Mouse (Mus musculus) T-cell, adult 66 days (primary cell): ENCODE measurements around the gene Lkaaear1. TPM values are rescaled to one million over a fixed set of nuclear protein-coding genes. Genes with fewer than 3 reads are reported as not detected.

Experiments used
- total RNA-seq, 2 experiments: library from RNA; stranded (reverse); gene quantifications; 3 replicates in 1 of 2; 4 replicates in 1 of 2; pipeline ENCODE4 v1.2.4; 2023

The Lkaaear1 gene
- total RNA-seq, result not detected

GRCm38 (mm10) chr2:181698241-181698640, at the start of gene Lkaaear1:
Gene Lkaaear1, minus strand, starts transcription at chr2:181698442.

DNA sequence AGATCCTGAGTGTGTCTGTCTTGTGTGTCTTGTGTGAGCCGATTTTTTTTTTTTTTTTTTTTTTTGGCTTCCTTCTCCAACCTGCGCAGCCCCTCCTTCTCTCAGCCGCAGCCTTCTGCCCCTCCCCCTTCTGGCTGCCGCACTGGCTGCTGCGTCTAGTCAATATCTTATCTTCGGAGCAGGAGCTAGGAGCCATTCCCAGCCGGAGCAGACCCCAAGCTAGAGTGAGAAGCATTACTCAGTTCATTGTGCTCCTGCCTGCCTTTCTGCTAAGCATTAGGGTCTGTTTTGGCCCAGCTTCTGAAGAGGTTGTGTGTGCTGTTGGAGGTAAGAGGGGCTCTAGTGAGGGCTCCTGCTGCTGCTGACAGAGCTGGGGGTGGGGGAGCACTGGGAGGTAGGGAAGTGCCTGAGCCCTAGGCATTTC, 16.7 kb upstream of the Lkaaear1 start, which contains the start of gene Oprl1:
Oprl1 (plus strand) TSS at position 114 of the 424 bp plus-strand sequence.

DNA sequence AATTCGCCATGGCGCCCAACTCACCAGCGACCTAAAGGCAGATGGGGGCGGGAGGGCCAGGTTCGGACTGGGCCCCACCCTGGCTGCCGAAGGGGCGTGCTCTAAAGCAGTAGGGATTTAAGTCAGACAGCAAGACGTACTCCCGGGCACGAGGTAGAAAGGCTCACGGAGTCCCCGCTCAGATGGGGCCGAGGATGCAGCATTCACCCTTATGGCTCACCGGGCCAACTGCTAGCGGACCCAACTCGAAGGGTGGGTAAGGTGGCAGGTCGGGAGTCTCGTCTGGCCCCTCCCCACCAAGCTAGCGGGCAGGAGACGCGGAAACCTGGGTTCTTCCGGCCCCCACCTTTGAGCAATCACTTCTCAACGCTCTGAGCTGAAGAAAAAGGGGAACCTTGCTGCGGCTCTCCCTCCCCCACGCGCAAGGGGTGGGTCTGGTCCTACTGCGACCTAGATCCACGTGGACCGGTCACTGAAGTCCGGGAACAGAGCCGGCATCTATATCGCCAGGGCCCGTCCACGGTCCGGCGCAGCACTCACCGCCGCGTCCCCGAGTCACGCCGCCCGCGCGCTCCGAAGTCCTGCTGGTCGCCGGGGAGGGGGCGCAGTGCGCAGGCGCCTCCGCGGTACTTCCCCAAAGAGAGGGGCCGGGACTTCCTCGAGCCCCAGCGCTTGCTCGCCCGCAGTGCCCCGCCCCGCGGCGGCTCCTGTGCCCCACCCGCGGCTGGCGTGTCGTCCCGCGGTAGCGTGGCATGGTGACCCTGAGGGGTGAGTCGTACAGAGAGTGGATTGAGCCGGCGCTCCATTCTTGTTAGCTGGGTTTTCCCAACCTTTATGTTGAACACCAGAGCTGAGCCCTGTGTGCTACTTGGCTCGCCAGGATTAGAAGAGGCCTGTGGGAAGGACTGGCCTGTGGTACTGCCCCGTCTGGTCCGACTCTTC, 4.6 kb downstream of the Lkaaear1 start, which contains the start of gene Rgs19:
Rgs19 (minus strand) TSS at position 639 of the 942 bp plus-strand sequence.

DNA sequence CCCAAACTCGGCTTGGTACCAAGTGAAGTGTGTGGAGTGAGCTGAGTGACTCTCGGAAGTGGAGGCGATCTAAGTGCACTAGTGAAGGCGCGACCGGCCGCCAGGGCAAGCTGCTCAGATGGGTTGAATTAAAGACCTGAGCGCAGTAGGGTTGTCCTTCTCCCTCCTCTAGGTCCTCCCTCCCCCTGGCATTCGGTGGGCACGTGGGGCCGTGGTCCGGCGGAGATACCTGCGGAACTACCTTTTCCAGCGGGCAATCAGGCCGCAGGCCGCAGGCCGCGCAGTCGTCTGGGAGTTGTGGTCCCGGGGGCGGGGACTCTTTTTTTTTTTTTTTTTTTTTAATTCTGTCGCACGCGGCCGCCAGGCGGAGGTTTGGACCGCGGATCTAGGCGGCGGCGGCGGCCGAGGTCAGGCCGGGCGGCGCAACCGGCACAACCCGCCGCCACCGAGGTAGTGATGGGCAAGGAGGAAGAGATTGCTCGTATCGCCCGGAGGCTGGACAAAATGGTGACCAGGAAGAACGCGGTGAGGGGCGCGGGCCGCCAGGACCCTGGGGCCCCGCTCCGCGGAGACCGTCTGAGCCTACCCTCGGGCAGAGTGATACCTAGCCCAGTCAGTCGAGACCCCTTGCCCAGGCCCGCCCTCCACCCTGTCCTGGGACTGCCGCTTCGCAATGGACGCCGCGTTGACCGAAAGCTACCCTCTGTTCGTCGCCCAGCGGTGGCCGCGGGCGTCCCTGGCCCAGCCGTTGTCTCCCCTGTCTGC, 18.1 kb downstream of the Lkaaear1 start, which contains the start of gene Tcea2:
Tcea2 (plus strand) TSS at position 360 of the 765 bp plus-strand sequence.

GRCm38 (mm10) chr2:181671326-181671725, 26.9 kb downstream of the Lkaaear1 start, which contains the start of gene Sox18:
Gene Sox18, minus strand, starts transcription at chr2:181671640.

DNA sequence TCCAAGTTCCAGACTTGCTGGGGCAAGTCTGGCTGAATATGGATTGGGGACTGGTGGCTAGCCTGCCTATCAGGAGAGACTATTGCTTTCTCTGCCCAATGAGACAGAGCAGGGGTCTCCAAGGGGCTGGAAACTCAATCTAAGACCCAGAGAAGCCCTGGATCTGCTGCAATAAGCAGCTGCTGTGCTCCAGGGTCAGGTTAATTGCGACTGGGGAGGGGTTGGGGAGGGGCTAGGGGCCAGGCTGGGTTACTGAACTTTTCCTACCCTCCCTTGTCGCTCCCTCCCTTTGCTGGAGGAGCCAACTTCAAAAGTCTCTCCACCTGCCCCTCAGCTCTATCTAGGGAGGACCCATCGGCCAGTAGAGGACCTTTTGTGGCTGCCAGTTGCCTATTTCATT, 41.5 kb downstream of the Lkaaear1 start, which contains the start of gene Gm29797:
Gm29797 (plus strand) TSS at position 301 of the 400 bp plus-strand sequence.

Other genes with a start within 250 kb of the Lkaaear1 start
- under 1 TPM; 0.27 to 0.67 TPM for gene Zbtb46, start 239.0 kb downstream of the Lkaaear1 start, total RNA-seq
- not detected for gene Abhd16b, start 205.2 kb downstream of the Lkaaear1 start, total RNA-seq
- gene Tpd52l2, start 201.3 kb downstream of the Lkaaear1 start, total RNA-seq, result 10 to 100 TPM; 81.9 to 88.8 TPM
- gene Dnajc5, start 178.0 kb downstream of the Lkaaear1 start, total RNA-seq, result 100 to 1,000 TPM; 131 to 137 TPM
- gene Uckl1, start 113.5 kb downstream of the Lkaaear1 start, total RNA-seq, result 100 to 1,000 TPM; 156 to 204 TPM
- 10 to 100 TPM; 60.2 to 63.9 TPM for gene Prpf6, start 106.6 kb downstream of the Lkaaear1 start, total RNA-seq
- gene Zfp512b, start 105.6 kb downstream of the Lkaaear1 start, total RNA-seq, result 10 to 100 TPM; 67.3 to 81.5 TPM
- 10 to 100 TPM; 15.5 to 17.5 TPM for gene Samd10, start 99.2 kb downstream of the Lkaaear1 start, total RNA-seq
- under 1 TPM in 1 of 2 experiments, not detected in 1; 0.79 TPM for gene Gm29797, start 41.4 kb downstream of the Lkaaear1 start, total RNA-seq
- not detected for gene Sox18, start 26.8 kb downstream of the Lkaaear1 start, total RNA-seq
- 10 to 100 TPM; 17.0 to 19.9 TPM for gene Tcea2, start 18.1 kb downstream of the Lkaaear1 start, total RNA-seq
- gene Rgs19, start 4.5 kb downstream of the Lkaaear1 start, total RNA-seq, result 100 to 1,000 TPM; 124 to 128 TPM
- under 1 TPM; 0.23 to 0.39 TPM for gene Oprl1, start 16.6 kb upstream of the Lkaaear1 start, total RNA-seq
- gene Myt1, start 64.9 kb upstream of the Lkaaear1 start, total RNA-seq, result not detected
- gene Pcmtd2, start 139.4 kb upstream of the Lkaaear1 start, total RNA-seq, result 10 to 100 TPM; 53.6 to 71.7 TPM
- gene Polr3k, start 165.9 kb upstream of the Lkaaear1 start, total RNA-seq, result 10 to 100 TPM; 20.7 to 24.5 TPM